Mouse (Mus musculus) heart, embryonic 14.5 days (tissue): Measurements from ENCODE around the gene Csde1. TPM values are rescaled to one million over a fixed set of nuclear protein-coding genes. Genes with fewer than 3 reads are reported as not detected.
A peak's percentile ranks its signal among the peaks of the same experiment; 100 is the strongest.

ENCODE experiments used
- ATAC-seq: fragments of 200-750 bp; cut with Nextera tagmentation; 2 replicates; pipeline ENCODE4 v1.8.0; 2017; ENCODE audit warnings: low read depth, moderate TSS enrichment; ENCODE audit not compliant: insufficient number of reproducible peaks, insufficient read depth, low FRiP score
- H3K27ac ChIP-seq, 2 experiments: fragments of 200-500 bp in 1 of 2; fragments of 300-500 bp in 1 of 2; sonication (generic) in 1 of 2; replicated peaks in 1 of 2; 2 replicates each; pipeline ENCODE4 v1.5.1; 2012 to 2014; ENCODE audit warnings: low read depth in 2 of 2, low read length in 2 of 2, control low read depth in 1 of 2, mild to moderate bottlenecking in 1 of 2, mixed read lengths in 1 of 2; ENCODE audit not compliant: control insufficient read depth in 1 of 2, insufficient read depth in 1 of 2
- H3K27me3 ChIP-seq: fragments of 300-500 bp; sonication (generic); 2 replicates; pipeline ENCODE4 v1.6.1; 2014; ENCODE audit warnings: mild to moderate bottlenecking, low read length, control low read depth; ENCODE audit not compliant: control insufficient read depth, insufficient read depth
- H3K36me3 ChIP-seq: fragments of 300-500 bp; sonication (generic); 2 replicates; pipeline ENCODE4 v1.6.1; 2014; ENCODE audit warnings: mild to moderate bottlenecking, control low read depth, low read length, mixed read lengths; ENCODE audit not compliant: control insufficient read depth, insufficient read depth
- H3K4me1 ChIP-seq, 2 experiments: fragments of 200-500 bp in 1 of 2; fragments of 300-500 bp in 1 of 2; sonication (generic) in 1 of 2; 2 replicates each; pipeline ENCODE4 v1.6.1; 2012 to 2014; ENCODE audit warnings: low read length in 2 of 2, control low read depth in 1 of 2, mixed read lengths in 1 of 2; ENCODE audit not compliant: control insufficient read depth in 2 of 2, insufficient read depth in 2 of 2
- H3K4me2 ChIP-seq: fragments of 300-500 bp; sonication (generic); 2 replicates; pipeline ENCODE4 v1.6.1; 2014; ENCODE audit warnings: mild to moderate bottlenecking, low read length
- H3K4me3 ChIP-seq, 2 experiments: fragments of 200-500 bp in 1 of 2; fragments of 300-500 bp in 1 of 2; sonication (generic) in 1 of 2; 2 replicates each; pipeline ENCODE4 v1.5.1; 2012 to 2014; ENCODE audit warnings: low read length in 2 of 2, mild to moderate bottlenecking in 2 of 2, control low read depth in 1 of 2, low read depth in 1 of 2, moderate library complexity in 1 of 2; ENCODE audit not compliant: control insufficient read depth in 1 of 2, insufficient read depth in 1 of 2
- H3K9ac ChIP-seq: fragments of 300-500 bp; sonication (generic); 2 replicates; pipeline ENCODE4 v1.6.1; 2014; ENCODE audit warnings: mild to moderate bottlenecking, low read length
- H3K9me3 ChIP-seq: fragments of 300-500 bp; sonication (generic); 2 replicates; pipeline ENCODE4 v1.6.1; 2016; ENCODE audit warnings: low read length, control low read depth; ENCODE audit not compliant: control insufficient read depth
- WGBS: fragments of 180-500 bp; shearing (Covaris S2); extraction: QIAGEN DNeasy Blood & Tissue Kit; methylation state at CpG from one replicate; pipeline ENCODE4 v1.1.7; 2014; 5-methylcytosine and 5-hydroxymethylcytosine counted together
- polyA plus RNA-seq: library from polyadenylated mRNA; unstranded; fragments of >200 nt; fragmentation: Nextera tagmentation; extraction: Ambion mirVana; gene quantifications from 2 replicates; pipeline ENCODE4 v1.2.1, GENCODE M21; 2014

Gene Csde1
- polyA plus RNA-seq, 1 experiment from 2014 or later: 364 TPM

DNA sequence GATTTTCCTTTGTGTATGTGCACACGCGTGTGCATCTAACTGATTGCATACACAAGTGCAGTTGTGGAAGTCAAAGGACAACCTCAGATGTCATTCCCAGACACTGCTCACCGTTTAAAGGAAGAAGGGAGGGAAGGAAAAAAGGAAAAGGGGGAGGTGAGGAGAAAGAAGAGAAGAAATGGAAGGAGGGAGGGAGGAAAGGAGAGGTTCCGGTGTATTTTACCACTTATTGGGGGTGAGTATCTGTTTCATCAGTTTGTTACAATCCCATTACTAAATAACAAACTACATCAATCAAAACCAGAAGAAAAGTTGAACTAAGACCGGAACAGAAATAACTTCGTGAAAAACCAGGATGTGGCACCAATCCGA, 25.0 kb upstream of the Csde1 start:
- WGBS: 49% methylated on average over 7 of the region's 7 CpGs
- H3K27ac ChIP-seq: peak overlapping the region; percentile 96 to 98
- peak overlapping the region; percentile 70 for H3K4me2 ChIP-seq
- H3K9me3 ChIP-seq: no peaks in the 10 kb centered on the region; the same call in 1 of the 2 replicates
- peak overlapping the region; percentile 83 to 93 for H3K4me3 ChIP-seq
- no peak for ATAC-seq
- H3K36me3 ChIP-seq: peaks cover 28% of the 10 kb centered on the region
- no peaks in the 10 kb centered on the region for H3K27me3 ChIP-seq
- peaks cover 7 to 13% of the 10 kb centered on the region in 2 experiments for H3K4me1 ChIP-seq
- H3K9ac ChIP-seq: peak overlapping the region; percentile 87

DNA sequence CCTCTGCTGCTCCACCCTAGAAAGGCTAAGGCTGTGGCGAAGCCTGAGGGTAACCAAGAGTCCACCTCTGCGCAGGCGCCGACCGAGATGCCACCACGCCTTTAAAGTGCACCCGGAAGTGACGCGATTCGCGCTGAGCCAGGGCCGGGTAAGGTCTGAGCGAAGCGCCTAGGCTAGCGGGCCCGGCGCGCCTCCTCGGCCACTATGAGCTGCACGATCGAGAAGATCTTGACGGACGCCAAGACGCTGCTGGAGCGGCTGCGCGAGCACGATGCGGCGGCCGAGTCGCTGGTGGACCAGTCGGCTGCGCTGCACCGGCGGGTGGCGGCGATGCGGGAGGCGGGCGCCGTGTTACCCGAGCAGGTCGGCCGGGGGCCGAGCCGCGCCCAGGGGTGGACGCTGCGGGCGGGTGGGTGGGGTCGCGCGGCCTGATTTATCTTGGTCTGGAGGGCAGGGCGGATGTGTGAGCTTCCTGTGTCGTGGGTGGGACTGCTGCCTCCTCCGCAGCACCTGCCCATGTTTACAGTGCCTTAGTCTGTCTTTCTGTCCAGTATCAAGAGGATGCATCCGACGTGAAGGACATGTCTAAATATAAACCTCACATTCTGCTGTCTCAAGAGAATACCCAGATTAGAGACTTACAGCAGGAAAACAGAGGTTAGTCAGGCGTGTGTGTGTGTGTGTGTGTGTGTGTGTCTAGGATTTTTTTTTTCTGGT, 24.5 kb upstream of the Csde1 start, which contains the start of gene Sike1:
TSS of gene Sike1 (plus strand) at position 104 of the 717 bp plus-strand sequence.
- Histone ChIP-seq H3K4me3 (peak within 1 kb of the TSS; percentile 83 to 93), H3K36me3 (peaks cover 34% of the 10 kb centered on the region), H3K4me1 (peaks cover 7 to 13% of the 10 kb centered on the region in 2 experiments), H3K27ac (peak within 1 kb of the TSS; percentile 96 to 98), H3K4me2 (peak within 1 kb of the TSS; percentile 70), H3K9me3 (peaks cover 5% of the 10 kb centered on the region; the same call in 1 of the 2 replicates), H3K9ac (peak within 1 kb of the TSS; percentile 87), H3K27me3 (no peaks in the 10 kb centered on the region)
- under 1% methylated on average over 59 of the region's 60 CpGs for WGBS
- ATAC-seq: peak; percentile 93

DNA sequence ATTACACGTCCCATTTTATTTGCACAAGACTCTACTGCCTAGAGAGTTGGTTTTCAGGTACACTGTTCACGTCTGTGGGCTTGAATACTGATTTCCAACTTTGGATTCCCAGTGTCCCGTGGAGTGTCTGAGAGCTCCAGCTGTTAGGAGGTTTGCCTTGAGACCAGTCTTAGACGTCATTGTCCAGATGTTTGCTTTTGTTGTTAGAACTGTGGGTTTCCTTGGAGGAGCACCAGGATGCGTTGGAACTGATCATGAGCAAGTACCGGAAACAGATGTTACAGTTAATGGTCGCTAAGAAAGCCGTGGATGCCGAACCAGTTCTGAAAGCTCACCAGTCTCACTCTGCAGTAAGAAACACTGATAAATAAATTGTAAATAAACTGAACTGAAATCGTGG, 23.2 kb upstream of the Csde1 start:
- Histone ChIP-seq H3K9me3 (peaks cover 6% of the 10 kb centered on the region; the same call in 1 of the 2 replicates), H3K4me1 (peaks cover 7 to 13% of the 10 kb centered on the region in 2 experiments), H3K4me3 (no peak overlapping the region), H3K36me3 (peaks cover 45% of the 10 kb centered on the region), H3K27ac (no peak overlapping the region), H3K4me2 (peak overlapping the region; percentile 70; the same call in 1 of the 2 replicates), H3K9ac (no peak overlapping the region), H3K27me3 (no peaks in the 10 kb centered on the region)
- 81% methylated on average over 10 of the region's 10 CpGs for WGBS
- no peak for ATAC-seq

DNA sequence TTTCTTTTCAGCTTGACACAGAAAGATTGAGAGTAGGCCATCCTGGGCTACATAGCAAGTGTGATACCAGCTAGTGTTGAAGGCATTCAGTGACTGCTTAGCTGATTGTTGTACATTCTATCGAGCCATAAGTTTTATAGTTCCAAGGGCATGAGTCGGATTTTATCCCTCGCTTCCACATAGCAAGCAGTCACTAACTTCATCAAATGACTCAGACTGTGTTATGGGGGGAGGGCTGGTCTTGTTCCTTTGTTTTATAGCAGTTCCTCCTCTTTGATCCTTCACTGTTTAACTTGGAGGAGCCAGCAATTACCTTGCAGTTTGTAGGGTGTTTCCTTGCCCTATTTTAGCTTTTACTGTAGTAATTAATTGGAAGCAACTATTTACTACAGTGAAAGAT, 22.6 kb upstream of the Csde1 start:
- no peak overlapping the region for H3K27ac ChIP-seq
- H3K4me2 ChIP-seq: no peak overlapping the region
- peaks cover 7 to 13% of the 10 kb centered on the region in 2 experiments for H3K4me1 ChIP-seq
- H3K9ac ChIP-seq: no peak overlapping the region
- no peaks in the 10 kb centered on the region for H3K27me3 ChIP-seq
- H3K4me3 ChIP-seq: no peak overlapping the region
- 80% methylated on average over 3 of the region's 3 CpGs for WGBS
- H3K36me3 ChIP-seq: peaks cover 50% of the 10 kb centered on the region
- H3K9me3 ChIP-seq: peaks cover 6% of the 10 kb centered on the region; the same call in 1 of the 2 replicates
- ATAC-seq: no peak

DNA sequence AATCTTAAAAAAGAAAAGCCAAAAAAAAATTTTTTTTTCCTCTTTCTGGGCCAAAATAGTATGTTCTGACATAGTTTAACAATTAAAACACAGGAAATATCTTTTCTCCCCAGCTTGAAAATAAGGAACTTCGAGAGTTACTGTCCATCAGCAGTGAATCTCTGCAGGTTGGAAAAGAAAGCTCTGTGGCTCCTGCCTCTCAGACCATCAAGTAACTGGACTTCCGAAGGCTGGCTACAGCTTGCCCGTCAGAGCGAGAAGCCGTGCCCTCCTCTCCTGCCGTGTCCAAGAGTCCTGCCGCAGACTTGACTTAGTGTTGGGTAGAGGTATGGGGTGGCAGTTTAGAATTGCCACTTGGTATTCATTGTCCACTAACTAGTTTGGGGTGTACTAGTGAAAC, 18.6 kb upstream of the Csde1 start:
- WGBS: 93% methylated on average over 7 of the region's 7 CpGs
- H3K36me3 ChIP-seq: peaks cover 89% of the 10 kb centered on the region

DNA sequence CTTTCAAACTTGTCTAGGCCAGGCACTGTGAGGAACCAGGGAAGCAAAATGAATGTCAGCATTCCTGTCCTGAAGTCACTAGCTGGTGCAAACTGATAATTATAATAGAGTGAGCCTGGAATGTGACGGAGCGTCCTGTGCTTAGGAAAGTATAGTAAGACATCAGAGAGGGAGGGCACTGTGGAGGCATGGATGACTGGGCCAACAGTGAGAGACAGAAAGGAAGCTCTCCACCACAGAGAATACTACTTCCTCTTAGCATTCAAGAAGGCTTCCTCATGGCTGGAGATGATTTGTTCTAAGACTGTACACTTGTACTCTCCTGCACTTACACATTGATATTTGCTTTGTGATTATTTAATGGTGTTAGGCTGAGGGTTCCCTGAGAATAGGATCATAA, 2.9 kb upstream of the Csde1 start:
- no peak overlapping the region for H3K9ac ChIP-seq
- 33% methylated on average over 2 of the region's 2 CpGs for WGBS
- no peaks in the 10 kb centered on the region for H3K9me3 ChIP-seq
- H3K36me3 ChIP-seq: no peaks in the 10 kb centered on the region
- ATAC-seq: no peak
- peaks cover 2 to 6% of the 10 kb centered on the region in 2 experiments; a peak in 3 of 4 replicates for H3K4me1 ChIP-seq
- no peak overlapping the region for H3K27ac ChIP-seq
- H3K4me2 ChIP-seq: no peak overlapping the region
- H3K27me3 ChIP-seq: no peaks in the 10 kb centered on the region
- H3K4me3 ChIP-seq: no peak overlapping the region

More for the DNA sequence above, 18.6 kb upstream of the Csde1 start:
- peaks cover 1 to 4% of the 10 kb centered on the region in 2 experiments; a peak in 3 of 4 replicates for H3K4me1 ChIP-seq
- H3K9me3 ChIP-seq: peaks cover 6% of the 10 kb centered on the region; the same call in 1 of the 2 replicates
- H3K4me2 ChIP-seq: no peak overlapping the region
- ATAC-seq: no peak
- H3K27me3 ChIP-seq: no peaks in the 10 kb centered on the region
- H3K9ac ChIP-seq: no peak overlapping the region
- no peak overlapping the region for H3K27ac ChIP-seq
- H3K4me3 ChIP-seq: no peak overlapping the region

DNA sequence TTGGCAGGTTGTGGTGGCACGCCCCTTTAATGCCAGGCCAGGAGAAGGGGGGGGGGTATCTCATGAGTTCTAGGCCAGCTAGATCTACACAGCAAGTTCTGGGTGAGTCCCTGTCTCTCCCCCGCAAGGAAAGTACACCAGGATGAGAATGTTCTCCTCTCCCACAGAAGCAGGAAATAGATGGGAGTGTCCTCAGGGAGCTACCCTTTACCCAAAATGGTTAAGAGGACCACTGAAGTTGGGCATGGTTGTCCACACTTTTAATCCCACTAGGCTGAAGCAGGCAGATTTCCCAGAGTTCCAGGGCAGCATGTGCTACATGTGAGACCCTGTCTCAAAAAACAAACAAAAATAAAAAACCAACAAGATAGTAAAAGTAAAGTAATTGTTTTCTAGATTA, 764 bp upstream of the Csde1 start:
- no peak for ATAC-seq
- no peaks in the 10 kb centered on the region for H3K36me3 ChIP-seq
- H3K4me3 ChIP-seq: peak overlapping the region in 1 of 2 experiments; percentile 95; a peak in 1 of 4 replicates
- no peaks in the 10 kb centered on the region for H3K9me3 ChIP-seq
- H3K27me3 ChIP-seq: no peaks in the 10 kb centered on the region
- WGBS: 89% methylated on average over 2 of the region's 2 CpGs
- peaks cover 2 to 6% of the 10 kb centered on the region in 2 experiments; a peak in 3 of 4 replicates for H3K4me1 ChIP-seq
- peak overlapping the region in 1 of 2 experiments; percentile 97; a peak in 1 of 4 replicates for H3K27ac ChIP-seq
- H3K9ac ChIP-seq: peak overlapping the region; percentile 100
- peak overlapping the region; percentile 65 for H3K4me2 ChIP-seq
